Mouse (Mus musculus) liver, embryonic 14.5 days (tissue): ENCODE measurements around the gene Ankrd39. TPM values are rescaled to one million over a fixed set of nuclear protein-coding genes. Genes with fewer than 3 reads are reported as not detected.

Experiments
- ATAC-seq: fragments of 200-750 bp; cut with Nextera tagmentation; 2 replicates; pipeline ENCODE4 v1.8.0; 2017; ENCODE audit warnings: moderate number of reproducible peaks, mild to moderate bottlenecking, moderate library complexity; ENCODE audit not compliant: insufficient read depth
- DNase-seq, 3 experiments: peaks; one replicate each; pipeline ENCODE4 v3.0.0-alpha.2; 2012 to 2013; ENCODE audit warnings: low read depth in 3 of 3, low spot score in 3 of 3
- H3K27ac ChIP-seq: fragments of 300-500 bp; sonication (generic); 2 replicates; pipeline ENCODE4 v1.5.1; 2014; ENCODE audit warnings: moderate library complexity, mild to moderate bottlenecking, control low read depth, inconsistent platforms
- H3K27me3 ChIP-seq: fragments of 300-500 bp; sonication (generic); 2 replicates; pipeline ENCODE4 v1.6.1; 2014; ENCODE audit warnings: mild to moderate bottlenecking, low read length, moderate library complexity; ENCODE audit not compliant: control insufficient read depth, insufficient read depth
- H3K36me3 ChIP-seq: fragments of 300-500 bp; sonication (generic); replicated peaks from 2 replicates; pipeline ENCODE4 v1.6.1; 2014; ENCODE audit warnings: low read depth; ENCODE audit not compliant: control insufficient read depth, insufficient read depth
- H3K4me1 ChIP-seq, 2 experiments: fragments of 200-500 bp in 1 of 2; fragments of 300-500 bp in 1 of 2; sonication (generic) in 1 of 2; replicated peaks; 2 replicates each; pipeline ENCODE4 v1.6.1; 2012 to 2014; ENCODE audit warnings: antibody characterized with exemption in 1 of 2, inconsistent platforms in 1 of 2, low read length in 1 of 2; ENCODE audit not compliant: control insufficient read depth in 2 of 2, insufficient read depth in 2 of 2
- H3K4me2 ChIP-seq: fragments of 300-500 bp; sonication (generic); 2 replicates; pipeline ENCODE4 v1.6.1; 2014; ENCODE audit warnings: low read depth, mild to moderate bottlenecking, control low read depth, moderate library complexity
- H3K4me3 ChIP-seq, 2 experiments: fragments of 200-500 bp in 1 of 2; fragments of 300-500 bp in 1 of 2; sonication (generic) in 1 of 2; 2 replicates each; pipeline ENCODE4 v1.5.1; 2012 to 2014; ENCODE audit warnings: low read depth in 2 of 2, low read length in 2 of 2, mild to moderate bottlenecking in 2 of 2, control low read depth in 1 of 2, inconsistent platforms in 1 of 2, moderate library complexity in 1 of 2; ENCODE audit not compliant: insufficient read depth in 1 of 2
- H3K9ac ChIP-seq: fragments of 300-500 bp; sonication (generic); replicated peaks from 2 replicates; pipeline ENCODE4 v1.6.1; 2014; ENCODE audit warnings: mild to moderate bottlenecking, control low read depth, moderate library complexity
- H3K9me3 ChIP-seq: fragments of 300-500 bp; sonication (generic); 2 replicates; pipeline ENCODE4 v1.6.1; 2016; ENCODE audit warnings: low read length, mixed read lengths; ENCODE audit not compliant: control insufficient read depth
- CTCF ChIP-seq: IDR thresholded peaks from 2 replicates; pipeline ENCODE4 v1.5.1; 2016; ENCODE audit warnings: antibody characterized with exemption, low read depth, control low read depth
- EP300 ChIP-seq: IDR thresholded peaks from 2 replicates; pipeline ENCODE4 v1.6.1; 2016; ENCODE audit warnings: antibody characterized with exemption, low read depth
- WGBS: fragments of 180-500 bp; shearing (Covaris S2); extraction: QIAGEN DNeasy Blood & Tissue Kit; methylation state at CpG from one replicate; pipeline ENCODE4 v1.1.7; 2014; ENCODE audit not compliant: insufficient replicate concordance; 5-methylcytosine and 5-hydroxymethylcytosine counted together
- polyA plus RNA-seq, 2 experiments: library from polyadenylated mRNA; depleted of rRNA in 1 of 2; stranded (reverse) in 1 of 2; unstranded in 1 of 2; fragments of >200 nt; fragmentation: Nextera tagmentation in 1 of 2; extraction: Ambion mirVana in 1 of 2; gene quantifications; 2 replicates each; pipeline versions ENCODE4 v1.2.1 to v1.2.3; 2012 to 2014

The Ankrd39 gene
- polyA plus RNA-seq, 2 experiments = 3.5 to 5.1 TPM

GRCm38 (mm10) chr1:36557457-36558011 lies 10.3 kb upstream of the Ankrd39 start:
- Histone ChIP-seq H3K9ac (peak overlapping the region; percentile 36; the same call in 1 of the 2 replicates), H3K9me3 (no peaks in the 10 kb centered on the region), H3K4me2 (peak overlapping the region; percentile 49), H3K4me3 (peak overlapping the region; percentile 52 to 57), H3K36me3 (no peaks in the 10 kb centered on the region), H3K27me3 (peaks cover 66% of the 10 kb centered on the region), H3K4me1 (0 out of 4 replicates have a peak, but pooled peaks cover 0 to 6% of the 10 kb centered on the region in 2 experiments), H3K27ac (no peak overlapping the region)
- ATAC-seq = peak; percentile 54
- TF ChIP-seq CTCF (no peak), EP300 (no peak)
- WGBS = under 1% methylated on average over 48 of the region's 48 CpGs
- no peak for DNase-seq

GRCm38 (mm10) chr1:36556553-36557456 lies 9.6 kb upstream of the Ankrd39 start:
- peak overlapping the region; percentile 39 for H3K9ac ChIP-seq
- no peak for DNase-seq
- TF ChIP-seq EP300 = no peak
- peak; percentile 80 for TF ChIP-seq CTCF
- under 1% methylated on average over 52 of the region's 52 CpGs for WGBS
- ATAC-seq = peak; percentile 60
- 0 out of 4 replicates have a peak, but pooled peaks cover 0 to 1% of the 10 kb centered on the region in 2 experiments for H3K4me1 ChIP-seq
- H3K36me3 ChIP-seq = no peaks in the 10 kb centered on the region
- H3K27me3 ChIP-seq = peaks cover 66% of the 10 kb centered on the region
- H3K27ac ChIP-seq = no peak overlapping the region
- peak overlapping the region; percentile 52 to 57 for H3K4me3 ChIP-seq
- H3K4me2 ChIP-seq = peak overlapping the region; percentile 49
- no peaks in the 10 kb centered on the region for H3K9me3 ChIP-seq

- Histone ChIP-seq H3K9me3 (no peaks in the 10 kb centered on the region), H3K4me1 (no peaks in the 10 kb centered on the region), H3K4me3 (peak overlapping the region; percentile 52 to 57), H3K4me2 (peak overlapping the region; percentile 49), H3K9ac (no peak overlapping the region), H3K27ac (no peak overlapping the region), H3K27me3 (peaks cover 60% of the 10 kb centered on the region), H3K36me3 (no peaks in the 10 kb centered on the region)
- DNase-seq (no peak), ATAC-seq (no peak)
- TF ChIP-seq CTCF = no peak
- no peak for TF ChIP-seq EP300
- WGBS = 15% methylated on average over 8 of the region's 8 CpGs
Measured at GRCm38 (mm10) chr1:36555798-36556395, 8.7 kb upstream of the Ankrd39 start.

GRCm38 (mm10) chr1:36554633-36555399 lies 7.6 kb upstream of the Ankrd39 start:
- H3K4me2 ChIP-seq = peak overlapping the region; percentile 49
- no peaks in the 10 kb centered on the region for H3K9me3 ChIP-seq
- no peak overlapping the region for H3K4me3 ChIP-seq
- TF ChIP-seq CTCF (no peak), EP300 (no peak)
- no peaks in the 10 kb centered on the region for H3K36me3 ChIP-seq
- no peak overlapping the region for H3K27ac ChIP-seq
- DNase-seq (no peak), ATAC-seq (no peak)
- H3K4me1 ChIP-seq = no peaks in the 10 kb centered on the region
- no peak overlapping the region for H3K9ac ChIP-seq
- H3K27me3 ChIP-seq = peaks cover 51% of the 10 kb centered on the region
- WGBS = 42% methylated on average over 21 of the region's 21 CpGs
